Mouse (Mus musculus) heart, embryonic 10.5 days (tissue): ENCODE data around the gene Hspb6. TPM values are rescaled to one million over a fixed set of nuclear protein-coding genes. Genes with fewer than 3 reads are reported as not detected.
A peak's percentile ranks its signal among the peaks of the same experiment; 100 is the strongest.

ENCODE experiments used
- DNase-seq: peaks from one replicate; pipeline ENCODE4 v3.0.0-alpha.2; 2017; ENCODE audit warnings: low spot score
- H3K27ac ChIP-seq: fragments of 300-500 bp; sonication (generic); 2 replicates; pipeline ENCODE4 v1.5.1; 2016; ENCODE audit warnings: mild to moderate bottlenecking
- H3K27me3 ChIP-seq: fragments of 300-500 bp; sonication (generic); 2 replicates; pipeline ENCODE4 v1.6.1; 2016; ENCODE audit warnings: mild to moderate bottlenecking; ENCODE audit not compliant: poor library complexity, insufficient read depth, severe bottlenecking
- H3K36me3 ChIP-seq: fragments of 300-500 bp; sonication (generic); 2 replicates; pipeline ENCODE4 v1.6.1; 2016; ENCODE audit warnings: mild to moderate bottlenecking, moderate library complexity
- H3K4me1 ChIP-seq: fragments of 300-500 bp; sonication (generic); 2 replicates; pipeline ENCODE4 v1.6.1; 2016; ENCODE audit warnings: mild to moderate bottlenecking
- H3K4me3 ChIP-seq: fragments of 300-500 bp; sonication (generic); 2 replicates; pipeline ENCODE4 v1.5.1; 2016; ENCODE audit warnings: mild to moderate bottlenecking, moderate library complexity
- H3K9me3 ChIP-seq: fragments of 300-500 bp; sonication (generic); 2 replicates; pipeline ENCODE4 v1.6.1; 2016; ENCODE audit warnings: mild to moderate bottlenecking, moderate library complexity
- WGBS: fragments of 180-500 bp; shearing (Covaris S2); methylation state at CpG from one replicate; pipeline ENCODE4 v1.1.7; 2016; 5-methylcytosine and 5-hydroxymethylcytosine counted together
- polyA plus RNA-seq: library from polyadenylated mRNA; unstranded; fragments of >200 nt; fragmentation: Nextera tagmentation; extraction: Ambion mirVana; gene quantifications from 2 replicates; pipeline ENCODE4 v1.2.1, GENCODE M21; 2016

The Hspb6 gene
- polyA plus RNA-seq, 1 experiment from 2014 or later = 4.2 TPM

DNA sequence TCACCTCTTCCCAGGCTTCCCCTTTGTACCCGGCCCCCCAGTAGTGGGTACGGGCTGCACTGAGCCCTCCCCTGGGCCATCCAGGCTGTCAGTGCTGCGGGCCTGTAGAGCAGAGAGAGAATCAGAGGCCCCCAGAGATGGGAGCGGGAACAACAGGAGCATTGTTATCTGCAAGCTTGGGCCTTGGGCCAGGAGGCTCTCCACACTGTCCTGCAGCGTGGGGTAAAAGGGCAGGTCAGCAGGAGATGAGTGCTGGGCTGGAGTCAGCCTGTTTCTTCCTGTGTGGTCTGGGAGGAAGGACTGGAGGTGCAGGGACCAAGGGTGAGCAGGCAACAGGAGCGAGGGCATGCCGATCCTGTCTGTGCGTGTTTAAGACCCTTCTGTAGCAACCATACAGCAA is 19.0 kb upstream of the Hspb6 start:
- peak; percentile 89 for DNase-seq
- Histone ChIP-seq H3K27me3 (peaks cover 24% of the 10 kb centered on the region), H3K36me3 (peaks cover 42% of the 10 kb centered on the region), H3K27ac (0 out of 2 replicates have a peak overlapping the region, but pooled peaks have one; percentile 29), H3K4me1 (peaks cover 24% of the 10 kb centered on the region), H3K4me3 (peak overlapping the region; percentile 34; the same call in 1 of the 2 replicates), H3K9me3 (no peaks in the 10 kb centered on the region)
- 44% methylated on average over 8 of the region's 8 CpGs for WGBS

DNA sequence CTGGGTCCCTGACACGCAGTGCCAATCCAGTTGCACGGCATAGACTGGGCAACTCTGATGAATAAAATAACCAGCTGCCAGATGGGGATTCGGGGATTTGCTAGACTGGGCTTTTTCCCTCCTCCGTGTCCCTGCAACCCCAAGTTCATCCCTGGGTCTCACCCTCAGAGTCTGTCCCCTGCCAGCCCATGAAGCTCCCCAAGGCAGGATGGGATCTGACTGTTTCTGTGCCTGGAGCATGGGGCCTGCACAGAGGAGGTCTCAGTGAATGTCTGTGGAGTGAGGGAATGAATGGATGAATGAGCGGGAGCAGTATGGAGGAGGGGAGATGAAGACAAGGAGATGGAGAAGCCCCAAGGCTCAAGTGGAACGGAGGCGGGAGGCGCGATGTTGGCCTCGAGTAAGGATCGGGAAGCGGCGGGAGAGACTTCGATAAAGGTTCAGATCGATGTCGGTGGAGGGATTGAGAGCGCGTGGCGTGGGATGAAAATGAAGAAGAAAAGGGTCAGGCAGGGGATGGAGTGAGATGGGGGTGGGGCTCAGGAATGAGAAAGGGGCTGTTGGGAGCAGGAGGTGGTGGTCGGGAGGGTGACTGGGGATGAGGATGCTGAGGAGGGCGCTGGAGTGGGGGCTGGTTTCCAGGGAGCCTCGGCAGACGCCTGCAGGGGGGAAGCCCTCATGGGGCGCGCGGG is 17.9 kb upstream of the Hspb6 start:
- H3K9me3 ChIP-seq = no peaks in the 10 kb centered on the region
- peaks cover 24% of the 10 kb centered on the region for H3K4me1 ChIP-seq
- DNase-seq = no peak
- peaks cover 33% of the 10 kb centered on the region for H3K36me3 ChIP-seq
- peak overlapping the region; percentile 90 for H3K27ac ChIP-seq
- WGBS = 10% methylated on average over 20 of the region's 26 CpGs
- H3K4me3 ChIP-seq = peak overlapping the region; percentile 76
- H3K27me3 ChIP-seq = peaks cover 22% of the 10 kb centered on the region

DNA sequence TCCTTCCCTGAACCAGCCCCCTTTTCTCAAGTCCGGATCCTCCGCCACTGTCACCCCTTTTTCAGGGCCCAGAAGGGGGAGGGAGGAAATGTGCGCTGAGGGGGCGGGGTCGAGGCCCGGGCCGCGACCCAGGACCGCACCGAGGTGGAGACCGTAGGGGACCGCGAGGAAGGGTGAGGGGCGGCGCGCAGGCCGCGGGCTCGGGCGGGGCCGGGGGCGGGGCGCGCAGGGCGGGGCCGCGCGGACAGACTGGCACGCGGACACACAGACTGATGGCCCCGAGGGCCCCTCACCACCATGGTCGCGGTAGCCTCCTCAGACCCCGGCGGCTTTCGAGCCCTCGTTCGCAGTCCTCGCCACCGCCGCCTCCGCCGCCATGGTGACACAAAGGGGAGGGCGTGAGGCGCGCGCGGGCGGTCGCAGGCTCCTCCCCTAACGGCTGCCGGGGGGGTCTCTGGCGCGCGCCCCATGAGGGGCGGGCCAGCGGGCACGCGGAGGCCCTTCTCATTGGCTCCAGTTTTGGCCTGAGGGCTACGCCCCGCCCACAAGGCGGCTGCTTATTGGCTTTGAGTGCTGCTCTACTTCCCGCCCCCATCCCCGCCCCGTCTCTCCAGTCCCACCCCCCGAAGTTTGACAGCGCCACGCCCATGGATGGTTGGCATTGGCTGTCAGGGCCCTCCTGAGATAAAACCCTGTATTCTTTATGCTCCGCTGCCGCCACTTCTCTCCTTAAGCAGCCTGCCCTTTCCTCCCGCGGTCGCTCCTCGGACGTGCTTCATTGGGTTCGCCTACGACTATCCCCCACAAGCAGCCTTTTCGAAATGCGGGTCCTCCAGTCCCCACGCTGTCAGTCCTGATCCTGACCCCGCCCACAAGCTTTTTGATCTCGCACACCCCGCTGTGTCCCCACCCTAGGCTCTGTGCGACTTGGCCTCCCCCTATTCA is 17.1 kb upstream of the Hspb6 start, which contains the start of gene Arhgap33:
TSS of gene Arhgap33 (minus strand) at position 428 of the 945 bp plus-strand sequence.
- peak; percentile 98 for DNase-seq
- under 1% methylated on average over 50 of the region's 84 CpGs for WGBS

DNA sequence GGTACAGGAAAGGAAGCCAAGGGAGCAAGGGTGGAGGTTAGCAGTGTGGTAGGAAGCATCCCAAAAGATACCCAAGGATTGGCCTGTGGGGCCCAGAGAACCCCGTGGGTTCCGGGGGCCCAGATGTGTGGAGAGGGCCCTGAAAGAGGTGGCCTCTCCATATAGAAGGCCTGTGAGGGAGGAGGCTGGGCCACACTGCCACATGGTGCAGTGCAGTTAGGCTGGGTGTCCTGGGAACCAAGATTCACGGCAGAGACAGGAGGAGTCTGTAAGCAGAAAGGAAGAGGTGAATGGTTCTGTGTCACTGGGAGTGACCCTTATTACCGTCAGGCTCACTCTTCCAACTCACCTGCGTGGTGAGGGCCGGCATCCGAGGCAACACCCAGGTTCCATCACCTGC is 11.4 kb upstream of the Hspb6 start:
- Histone ChIP-seq H3K27ac (no peak overlapping the region), H3K4me3 (no peak overlapping the region), H3K9me3 (no peaks in the 10 kb centered on the region), H3K4me1 (peaks cover under 1% of the 10 kb centered on the region; the same call in 1 of the 2 replicates), H3K27me3 (no peaks in the 10 kb centered on the region), H3K36me3 (peaks cover 45% of the 10 kb centered on the region)
- WGBS = 80% methylated on average over 7 of the region's 7 CpGs
- peak; percentile 47 for DNase-seq

More for the DNA sequence above, 17.1 kb upstream of the Hspb6 start, which contains the start of gene Arhgap33:
- peaks cover 22% of the 10 kb centered on the region for H3K27me3 ChIP-seq
- H3K27ac ChIP-seq = peak within 1 kb of the TSS; percentile 90
- H3K36me3 ChIP-seq = peaks cover 33% of the 10 kb centered on the region
- H3K4me3 ChIP-seq = peak within 1 kb of the TSS; percentile 76
- no peaks in the 10 kb centered on the region for H3K9me3 ChIP-seq
- peaks cover 24% of the 10 kb centered on the region for H3K4me1 ChIP-seq

DNA sequence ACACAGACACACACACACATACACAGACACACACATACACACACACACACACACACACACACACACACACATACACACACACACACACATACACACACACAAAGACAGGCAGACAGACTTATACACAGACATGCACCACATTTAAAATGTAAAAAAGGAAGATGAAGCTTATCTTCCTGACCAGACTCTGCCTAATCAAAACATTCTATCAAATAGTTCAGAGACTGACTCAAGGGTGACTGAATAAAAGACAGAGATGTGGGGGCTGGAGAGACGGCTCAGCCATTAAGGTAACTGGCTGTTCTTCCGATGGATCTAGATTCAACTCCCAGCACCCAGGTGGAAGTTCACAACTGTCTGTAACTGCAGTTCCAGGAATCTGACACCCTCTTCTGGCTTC is 7.7 kb upstream of the Hspb6 start:
- no peak for DNase-seq
- H3K27me3 ChIP-seq = no peaks in the 10 kb centered on the region
- H3K27ac ChIP-seq = no peak overlapping the region
- no peaks in the 10 kb centered on the region for H3K4me1 ChIP-seq
- H3K9me3 ChIP-seq = no peaks in the 10 kb centered on the region
- H3K36me3 ChIP-seq = peaks cover 61% of the 10 kb centered on the region
- H3K4me3 ChIP-seq = no peak overlapping the region
- 87% methylated on average over 2 of the region's 2 CpGs for WGBS

DNA sequence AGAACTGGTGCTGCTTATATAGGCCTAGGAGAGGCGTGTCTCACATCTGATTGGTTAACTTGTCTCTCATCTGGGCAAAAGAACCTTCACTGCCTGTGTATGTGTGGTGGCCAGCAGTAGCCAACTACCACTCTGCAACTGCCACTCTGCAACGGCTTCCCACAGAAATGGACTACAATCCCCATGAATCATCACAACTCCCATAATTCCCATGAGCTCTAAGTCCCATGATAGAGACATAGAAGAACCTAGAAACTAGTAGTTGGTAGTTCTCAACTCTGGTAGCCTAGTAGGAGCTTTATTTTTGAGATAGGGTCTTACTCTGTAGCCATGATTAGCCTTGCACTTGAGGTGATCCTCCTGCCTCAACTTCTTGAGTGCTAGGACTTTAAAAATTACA is 2.1 kb upstream of the Hspb6 start:
- Histone ChIP-seq H3K4me3 (no peak overlapping the region), H3K9me3 (no peaks in the 10 kb centered on the region), H3K4me1 (peaks cover 17% of the 10 kb centered on the region), H3K27me3 (no peaks in the 10 kb centered on the region), H3K27ac (no peak overlapping the region), H3K36me3 (peaks cover 34% of the 10 kb centered on the region)
- no peak for DNase-seq
- WGBS = 90% methylated on average over 2 of the region's 2 CpGs

DNA sequence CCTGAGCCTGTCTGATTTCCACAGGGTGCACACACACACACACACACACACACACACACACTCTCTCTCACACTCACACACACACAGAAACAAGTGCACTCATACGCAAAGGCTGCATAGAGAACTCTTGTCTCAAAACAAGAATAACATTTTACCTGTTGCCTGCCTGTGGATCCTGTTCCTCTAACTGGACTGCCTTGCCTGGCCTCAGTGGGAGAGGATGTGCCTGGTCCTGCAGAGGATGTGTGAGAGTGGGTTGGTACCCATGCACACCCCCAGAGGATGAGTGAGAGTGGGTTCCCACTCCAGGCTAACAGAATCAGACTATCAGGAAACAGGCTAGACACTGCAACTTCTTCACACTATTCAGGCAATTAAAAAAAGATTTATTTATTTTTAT is 1.4 kb upstream of the Hspb6 start:
- no peak for DNase-seq
- Histone ChIP-seq H3K9me3 (no peaks in the 10 kb centered on the region), H3K36me3 (peaks cover 37% of the 10 kb centered on the region), H3K4me3 (no peak overlapping the region), H3K4me1 (peaks cover 17% of the 10 kb centered on the region), H3K27me3 (no peaks in the 10 kb centered on the region), H3K27ac (no peak overlapping the region)
- WGBS = 100% methylated on average over 1 of the region's 1 CpGs

DNA sequence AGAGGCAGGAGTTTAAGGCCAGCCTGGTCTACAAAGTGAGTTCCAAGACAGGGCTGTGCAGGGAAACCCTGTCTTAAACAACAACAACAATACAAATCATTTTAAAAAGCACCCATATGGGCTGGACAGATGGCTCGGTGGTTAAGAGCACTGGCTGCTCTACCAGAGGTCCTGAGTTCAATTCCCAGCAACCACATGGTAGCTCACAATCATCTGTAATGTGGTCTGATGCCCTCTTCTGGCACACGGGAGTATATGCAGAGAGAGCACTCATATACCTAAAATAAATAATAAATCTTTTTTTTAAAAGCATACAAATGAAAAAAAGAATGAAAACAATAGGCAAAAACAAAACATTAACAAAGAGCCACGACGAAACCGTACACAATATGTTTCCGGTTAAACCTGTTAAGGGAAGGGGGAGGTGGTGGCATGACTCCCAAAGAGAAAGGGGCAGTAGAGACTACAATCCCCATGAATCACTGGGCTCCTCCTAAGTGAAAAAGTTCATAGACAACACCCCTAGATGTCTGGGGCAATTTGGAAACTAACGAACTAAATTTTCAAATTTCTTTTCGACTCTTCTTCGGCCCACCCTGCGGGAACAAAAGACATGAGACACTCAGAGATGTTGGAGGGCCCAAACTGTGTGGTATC is 405 bp upstream of the Hspb6 start:
- H3K27me3 ChIP-seq = no peaks in the 10 kb centered on the region
- DNase-seq = no peak

DNA sequence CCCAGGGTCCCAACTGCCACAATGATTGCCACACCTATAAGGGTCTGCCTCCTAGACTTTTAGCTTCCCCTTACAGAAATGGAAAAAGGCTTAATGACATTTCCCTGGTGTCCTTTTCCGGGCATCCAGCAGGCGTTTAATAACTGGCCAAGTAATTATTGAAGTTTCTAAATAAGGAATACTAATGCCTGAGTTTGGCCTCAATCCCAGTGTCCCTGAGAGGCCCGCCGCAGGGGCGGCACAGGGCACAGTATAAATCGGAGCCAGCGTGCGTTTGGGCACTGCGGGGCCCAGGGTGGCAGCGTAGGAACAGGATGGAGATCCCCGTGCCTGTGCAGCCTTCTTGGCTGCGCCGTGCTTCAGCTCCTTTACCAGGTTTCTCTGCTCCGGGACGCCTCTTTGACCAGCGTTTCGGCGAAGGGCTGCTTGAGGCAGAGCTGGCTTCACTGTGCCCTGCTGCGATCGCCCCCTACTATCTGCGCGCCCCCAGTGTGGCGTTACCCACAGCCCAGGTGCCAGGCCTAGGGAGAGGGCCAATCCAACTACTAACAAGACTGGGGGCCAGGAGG is 1.1 kb downstream of the Hspb6 start:
- Histone ChIP-seq H3K27me3 (no peaks in the 10 kb centered on the region), H3K9me3 (no peaks in the 10 kb centered on the region), H3K27ac (peak overlapping the region; percentile 97), H3K4me1 (peaks cover 22% of the 10 kb centered on the region), H3K4me3 (peak overlapping the region; percentile 75), H3K36me3 (peaks cover 44% of the 10 kb centered on the region)
- DNase-seq = no peak
- WGBS = 5% methylated on average over 23 of the region's 23 CpGs

More for the DNA sequence above, 405 bp upstream of the Hspb6 start:
- Histone ChIP-seq H3K36me3 (peaks cover 39% of the 10 kb centered on the region), H3K4me1 (peaks cover 17% of the 10 kb centered on the region), H3K9me3 (no peaks in the 10 kb centered on the region), H3K4me3 (peak overlapping the region; percentile 75), H3K27ac (peak overlapping the region; percentile 97)
- WGBS = 2% methylated on average over 10 of the region's 10 CpGs

DNA sequence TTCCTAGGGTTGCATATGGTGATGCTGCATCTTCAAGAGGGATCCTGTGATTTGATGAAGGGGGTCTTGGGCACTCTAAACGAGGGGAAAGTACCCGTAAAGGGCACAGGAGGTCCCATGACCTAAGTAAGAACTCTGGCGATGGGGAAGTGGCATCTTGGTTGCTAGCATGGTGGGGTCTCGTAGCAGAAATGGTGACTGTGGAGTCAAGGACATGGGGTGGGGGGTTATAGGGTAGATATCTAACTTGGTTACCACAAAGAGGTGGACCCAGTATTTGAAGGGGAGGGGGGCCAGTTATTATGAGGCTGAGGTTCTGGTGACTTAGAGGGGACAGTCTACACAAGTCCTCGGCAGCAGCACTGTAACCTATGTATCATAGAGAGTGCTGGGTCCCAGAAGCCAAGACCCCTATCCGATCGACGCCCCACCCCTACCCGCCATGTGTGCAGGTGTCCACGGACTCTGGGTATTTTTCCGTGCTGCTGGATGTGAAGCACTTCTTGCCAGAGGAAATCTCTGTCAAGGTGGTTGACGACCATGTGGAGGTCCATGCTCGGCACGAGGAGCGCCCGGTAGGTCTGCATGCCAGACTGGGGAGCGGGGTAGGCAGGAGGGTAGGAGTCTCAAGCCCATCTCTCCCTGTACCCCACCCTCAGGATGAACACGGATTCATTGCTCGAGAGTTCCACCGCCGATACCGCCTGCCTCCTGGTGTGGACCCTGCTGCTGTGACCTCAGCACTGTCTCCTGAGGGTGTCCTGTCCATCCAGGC is 2.0 kb downstream of the Hspb6 start:
- 85% methylated on average over 22 of the region's 22 CpGs for WGBS
- Histone ChIP-seq H3K9me3 (no peaks in the 10 kb centered on the region), H3K4me3 (peak overlapping the region; percentile 75), H3K36me3 (peaks cover 39% of the 10 kb centered on the region), H3K27me3 (no peaks in the 10 kb centered on the region), H3K4me1 (peaks cover 31% of the 10 kb centered on the region), H3K27ac (peak overlapping the region; percentile 97; the same call in 1 of the 2 replicates)
- no peak for DNase-seq

DNA sequence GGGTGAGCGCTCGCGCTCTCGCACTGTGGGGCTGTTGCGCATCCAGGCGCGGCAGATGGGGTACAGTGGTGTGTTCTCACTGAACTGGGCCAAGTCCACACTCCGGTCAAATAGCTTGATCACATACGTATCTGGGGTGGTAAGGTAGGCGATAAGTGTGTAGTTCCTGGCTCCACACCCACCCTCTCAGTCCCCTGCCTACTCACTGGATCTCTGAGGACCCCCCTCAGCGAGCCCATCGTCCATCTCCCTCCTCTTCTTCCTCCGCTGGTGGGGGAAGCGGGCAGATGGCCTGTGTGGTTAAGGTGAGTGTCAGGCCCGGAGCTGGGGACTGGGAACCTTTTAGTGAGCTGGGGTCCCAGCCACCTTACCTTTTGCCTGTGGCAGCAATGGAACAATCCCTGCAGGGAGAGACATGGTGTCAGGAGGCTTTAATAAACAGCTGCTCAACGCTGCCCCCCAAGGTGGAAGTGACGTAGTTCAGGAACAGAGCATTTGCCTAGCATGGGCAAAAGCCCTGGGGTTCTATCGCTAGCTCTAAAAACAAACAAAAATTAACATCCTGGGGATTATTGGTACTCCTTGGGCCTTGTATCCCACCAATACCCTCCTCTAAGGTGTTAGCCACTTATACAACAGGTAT is 5.0 kb downstream of the Hspb6 start:
- Histone ChIP-seq H3K27me3 (no peaks in the 10 kb centered on the region), H3K27ac (no peak overlapping the region), H3K4me3 (no peak overlapping the region), H3K36me3 (peaks cover 42% of the 10 kb centered on the region), H3K9me3 (no peaks in the 10 kb centered on the region), H3K4me1 (peaks cover 32% of the 10 kb centered on the region)
- no peak for DNase-seq
- 91% methylated on average over 18 of the region's 18 CpGs for WGBS
